Mouse (Mus musculus) regulatory T cell (primary cell): ENCODE data around the gene Tmem19.

Experiments used
- in situ Hi-C: fragments of 300-600 bp; cut with MboI, MseI; formaldehyde crosslinking; loops from one replicate; pipeline ENCODE4 v1.15.1; 2025; ENCODE audit warnings: high pct_unique_total_duplicates

The Tmem19 gene

GRCm38 (mm10) chr10:115349509-115349908 is 12.8 kb downstream of the Tmem19 start:
- in situ Hi-C loops, result loop anchor here (25.0 kb wide), 1 partner anchor 1213 kb away; no protein-coding TSS in a partner anchor

GRCm38 (mm10) chr10:115349029-115349428 is 13.3 kb downstream of the Tmem19 start:
- in situ Hi-C loops, result loop anchor here (25.0 kb wide), 1 partner anchor 1213 kb away; no protein-coding TSS in a partner anchor

GRCm38 (mm10) chr10:115348131-115348530 is 14.2 kb downstream of the Tmem19 start:
- in situ Hi-C loops, result loop anchor here (25.0 kb wide), 1 partner anchor 1214 kb away; no protein-coding TSS in a partner anchor

GRCm38 (mm10) chr10:115346444-115346843 is 15.9 kb downstream of the Tmem19 start:
- in situ Hi-C loops, result loop anchor here (25.0 kb wide), 1 partner anchor 1216 kb away; no protein-coding TSS in a partner anchor

- in situ Hi-C loops, result loop anchor here (25.0 kb wide), 1 partner anchor 1219 kb away; no protein-coding TSS in a partner anchor
Observed at GRCm38 (mm10) chr10:115342771-115343425, 19.4 kb downstream of the Tmem19 start.

- in situ Hi-C loops, result loop anchor here (25.0 kb wide), 1 partner anchor 1222 kb away; no protein-coding TSS in a partner anchor
Observed at GRCm38 (mm10) chr10:115339820-115340328, 22.4 kb downstream of the Tmem19 start.

GRCm38 (mm10) chr10:115336901-115337300 is 25.4 kb downstream of the Tmem19 start:
- in situ Hi-C loops, result loop anchor here (25.0 kb wide), 1 partner anchor 1225 kb away; no protein-coding TSS in a partner anchor

GRCm38 (mm10) chr10:115333528-115333927 is 28.8 kb downstream of the Tmem19 start:
- in situ Hi-C loops, result loop anchor here (5.0 to 25.0 kb wide), 2 partner anchors 54 to 1229 kb away; no protein-coding TSS in a partner anchor

- in situ Hi-C loops, result loop anchor here (5.0 to 25.0 kb wide), 2 partner anchors 54 to 1229 kb away; no protein-coding TSS in a partner anchor
Observed at GRCm38 (mm10) chr10:115332997-115333396, 29.3 kb downstream of the Tmem19 start.

GRCm38 (mm10) chr10:115332420-115332952 is 29.8 kb downstream of the Tmem19 start:
- in situ Hi-C loops, result loop anchor here (5.0 to 25.0 kb wide), 2 partner anchors 55 to 1230 kb away; no protein-coding TSS in a partner anchor

GRCm38 (mm10) chr10:115329010-115329530 is 33.2 kb downstream of the Tmem19 start:
- in situ Hi-C loops, result loop anchor here (25.0 kb wide), 1 partner anchor 1233 kb away; no protein-coding TSS in a partner anchor

- in situ Hi-C loops, result loop anchor here (25.0 kb wide), 1 partner anchor 1234 kb away; no protein-coding TSS in a partner anchor
Observed at GRCm38 (mm10) chr10:115328514-115328913, 33.8 kb downstream of the Tmem19 start.

GRCm38 (mm10) chr10:115323295-115323694 is 39.0 kb downstream of the Tmem19 start:
- in situ Hi-C loops, result loop anchor here (25.0 kb wide), 1 partner anchor 289 kb away; no protein-coding TSS in a partner anchor

GRCm38 (mm10) chr10:115321317-115322035 is 40.8 kb downstream of the Tmem19 start:
- in situ Hi-C loops, result loop anchor here (25.0 kb wide), 1 partner anchor 291 kb away; no protein-coding TSS in a partner anchor

- in situ Hi-C loops, result loop anchor here (25.0 kb wide), 1 partner anchor 294 kb away; no protein-coding TSS in a partner anchor
Observed at GRCm38 (mm10) chr10:115318388-115318787, 43.9 kb downstream of the Tmem19 start.

- in situ Hi-C loops, result loop anchor here (25.0 kb wide), 1 partner anchor 296 kb away; no protein-coding TSS in a partner anchor
Observed at GRCm38 (mm10) chr10:115316313-115316712, 46.0 kb downstream of the Tmem19 start.

- in situ Hi-C loops, result loop anchor here (25.0 kb wide), 1 partner anchor 297 kb away; no protein-coding TSS in a partner anchor
Observed at GRCm38 (mm10) chr10:115315473-115316171, 46.7 kb downstream of the Tmem19 start, which contains the start of gene Rab21. Gene Rab21 (minus strand): TSS chr10:115315594.

- in situ Hi-C loops, result loop anchor here (5.0 to 25.0 kb wide), 2 partner anchors 78 to 297 kb away; no protein-coding TSS in a partner anchor
Observed at GRCm38 (mm10) chr10:115314582-115315452, 47.5 kb downstream of the Tmem19 start.

GRCm38 (mm10) chr10:115314287-115314581 is 48.1 kb downstream of the Tmem19 start:
- in situ Hi-C loops, result loop anchor here (5.0 to 25.0 kb wide), 2 partner anchors 77 to 298 kb away; no protein-coding TSS in a partner anchor
